Mouse (Mus musculus): ENCODE results near the gene Rars. TPM values are rescaled to one million over a fixed set of nuclear protein-coding genes. Genes with fewer than 3 reads are reported as not detected.
A peak's percentile ranks its signal among the peaks of the same experiment; 100 is the strongest.
"Not testable (repeated sequence)": the region's sequence is repeated elsewhere in the genome, so short reads cannot be mapped to it uniquely, and the experiment has no call there.

The Rars gene
- 47.1 to 62.1 TPM (median 50.5 TPM) in 3 replicates for total RNA-seq (2017)

DNA sequence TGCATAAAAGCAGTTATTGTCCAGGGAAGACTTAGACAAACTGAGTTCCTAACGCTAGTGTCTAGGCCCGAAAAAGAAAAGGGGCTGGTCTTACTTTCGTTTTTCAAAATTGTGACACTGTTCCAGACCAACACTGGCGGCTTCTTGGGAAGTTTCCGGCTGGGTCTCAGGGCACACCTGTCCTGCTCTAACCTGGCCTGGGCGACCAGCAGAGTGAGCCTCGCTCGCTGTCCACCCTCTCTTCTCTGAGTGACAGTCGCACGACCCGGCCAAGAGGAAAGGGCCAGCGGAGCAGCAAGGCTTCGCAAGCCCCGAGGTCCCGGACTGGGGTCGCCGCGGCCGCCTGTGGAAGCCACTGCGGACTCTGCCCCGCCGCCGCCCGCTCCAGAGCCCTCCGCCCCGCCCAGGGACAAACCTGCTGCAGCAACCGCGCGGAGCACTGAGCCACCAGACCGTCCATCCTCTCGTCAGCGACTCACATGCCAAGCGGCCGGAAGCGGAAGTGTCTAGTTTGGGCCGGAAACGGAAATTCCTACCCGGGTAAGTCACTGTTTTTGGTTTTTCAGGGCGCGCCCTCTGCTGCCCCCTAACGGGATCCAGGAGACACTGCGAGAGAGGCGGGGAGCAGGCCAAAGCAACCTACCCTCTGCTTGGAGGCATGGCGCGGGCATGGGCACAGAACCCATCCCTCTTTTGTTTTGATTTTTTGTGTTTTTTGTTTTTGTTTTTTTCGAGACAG is at the start of gene Rars:
Gene Rars (minus strand): TSS at position 485 of the 739 bp plus-strand sequence.
- ATAC-seq (replicated peaks; ENCODE audit: insufficient number of reproducible peaks, low FRiP score, low TSS enrichment, poor library complexity, severe bottlenecking) = peak; percentile 84

DNA sequence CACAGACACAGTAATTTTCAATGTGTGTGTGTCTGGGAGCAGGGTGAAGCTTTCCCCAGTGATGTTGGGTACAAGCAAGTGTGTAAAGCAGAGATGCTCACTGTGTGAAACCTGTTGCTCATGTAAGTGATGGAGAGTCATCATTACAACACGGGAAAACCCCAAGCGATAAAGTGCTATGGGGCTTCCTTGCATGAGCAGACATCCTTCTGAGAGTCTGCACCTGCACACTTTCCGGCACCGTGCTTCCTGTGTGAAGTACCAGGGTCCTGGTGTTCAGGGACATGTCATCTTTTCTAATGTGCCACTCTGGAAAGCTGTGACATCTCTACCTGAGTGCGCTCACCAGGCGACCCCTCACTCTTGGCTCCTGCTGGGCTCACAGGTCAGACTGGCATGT is 48.5 kb upstream of the Rars start:
- no peak for ATAC-seq (replicated peaks; ENCODE audit: insufficient number of reproducible peaks, low FRiP score, low TSS enrichment, poor library complexity, severe bottlenecking)

DNA sequence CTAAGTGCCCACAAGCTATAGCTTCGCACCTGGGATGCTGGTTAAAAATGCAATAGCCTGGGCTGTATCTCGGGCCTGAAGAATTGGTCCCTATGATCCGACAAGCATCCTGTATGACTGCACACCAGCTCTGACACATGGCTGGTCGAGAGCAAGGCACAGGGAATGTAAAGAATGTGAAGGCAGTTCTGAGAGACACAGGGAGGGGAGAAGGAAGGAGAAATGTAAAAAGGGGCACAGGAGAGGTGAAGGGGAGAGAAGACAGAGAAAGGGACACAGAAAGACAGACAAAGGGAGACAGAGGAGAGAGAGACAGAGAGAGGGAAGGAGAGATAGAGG is 44.2 kb upstream of the Rars start:
- no peak for ATAC-seq (replicated peaks; ENCODE audit: insufficient number of reproducible peaks, low FRiP score, low TSS enrichment, poor library complexity, severe bottlenecking)

DNA sequence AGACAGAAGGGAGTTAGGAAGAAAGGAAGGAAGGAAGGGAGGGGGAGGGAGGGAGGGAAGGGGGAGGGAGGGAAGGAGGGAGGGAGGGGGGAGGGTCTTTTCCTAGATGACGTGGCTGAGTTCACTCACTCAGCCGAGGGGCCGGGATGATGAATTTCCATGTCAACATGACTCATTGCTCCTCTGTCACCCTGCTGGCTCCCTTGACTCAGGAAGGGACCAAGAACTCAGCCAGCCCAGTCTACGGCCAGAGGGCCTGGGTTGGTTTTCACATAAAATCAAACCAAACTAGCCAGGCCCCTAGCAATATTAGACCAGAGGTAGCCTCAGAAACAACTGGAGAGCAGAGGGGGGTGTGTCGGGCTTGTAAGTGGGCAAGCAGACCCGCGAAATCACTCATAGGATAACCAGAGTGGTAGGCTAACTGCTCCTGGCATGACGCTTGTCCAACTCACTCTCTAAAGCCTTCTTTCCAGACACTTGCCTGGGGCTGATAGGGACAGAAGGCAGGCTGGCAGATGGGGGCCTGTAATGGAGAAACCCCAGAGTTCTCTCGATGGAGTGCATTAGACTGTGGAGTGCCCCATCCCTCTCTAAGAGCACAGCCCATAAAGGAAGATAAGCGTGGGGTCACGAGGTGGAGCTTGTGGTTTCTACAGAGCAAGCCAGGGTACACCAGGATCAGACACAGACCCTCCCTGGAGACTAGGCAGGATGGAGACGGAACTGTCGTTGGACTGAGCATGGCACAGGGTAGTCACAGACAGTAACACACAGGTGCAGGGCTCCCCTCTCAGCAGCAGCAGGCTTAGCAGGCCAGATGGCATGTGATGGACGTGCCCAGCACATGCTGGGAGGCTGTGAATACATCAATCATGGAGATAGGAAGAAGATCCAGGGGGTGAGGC is 43.6 kb upstream of the Rars start:
- no peak for ATAC-seq (replicated peaks; ENCODE audit: insufficient number of reproducible peaks, low FRiP score, low TSS enrichment, poor library complexity, severe bottlenecking)

DNA sequence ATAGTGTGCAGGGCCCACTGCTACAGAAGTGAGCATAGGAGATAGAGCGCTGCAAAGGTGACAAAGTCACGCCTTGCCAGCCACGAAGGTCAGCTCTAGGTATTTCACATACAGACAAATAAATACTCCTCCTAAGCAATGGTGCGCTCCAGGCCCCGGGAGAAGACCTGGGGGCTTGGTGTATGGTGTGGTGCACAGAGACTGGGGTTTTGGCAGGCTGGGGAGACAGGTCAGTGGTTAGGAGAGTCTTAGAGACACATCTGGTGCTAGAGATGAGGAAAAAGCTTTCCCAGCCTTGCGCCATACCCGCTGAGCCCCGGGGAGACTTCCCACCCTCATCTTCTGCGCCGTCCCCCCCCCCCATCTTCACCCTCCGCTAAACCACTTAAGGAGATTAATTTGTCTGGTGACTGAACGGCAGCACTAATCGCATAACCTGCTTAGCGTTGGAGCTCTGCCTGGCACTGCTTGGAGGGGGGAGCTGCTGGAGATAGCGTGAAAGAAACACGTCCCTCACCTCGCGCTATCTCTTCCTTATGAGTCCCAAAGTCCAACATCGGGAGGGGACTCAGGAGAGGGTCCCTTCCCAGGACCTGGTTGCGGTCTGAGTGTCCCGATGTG is 39.4 kb upstream of the Rars start:
- ATAC-seq (replicated peaks; ENCODE audit: insufficient number of reproducible peaks, low FRiP score, low TSS enrichment, poor library complexity, severe bottlenecking) = no peak

DNA sequence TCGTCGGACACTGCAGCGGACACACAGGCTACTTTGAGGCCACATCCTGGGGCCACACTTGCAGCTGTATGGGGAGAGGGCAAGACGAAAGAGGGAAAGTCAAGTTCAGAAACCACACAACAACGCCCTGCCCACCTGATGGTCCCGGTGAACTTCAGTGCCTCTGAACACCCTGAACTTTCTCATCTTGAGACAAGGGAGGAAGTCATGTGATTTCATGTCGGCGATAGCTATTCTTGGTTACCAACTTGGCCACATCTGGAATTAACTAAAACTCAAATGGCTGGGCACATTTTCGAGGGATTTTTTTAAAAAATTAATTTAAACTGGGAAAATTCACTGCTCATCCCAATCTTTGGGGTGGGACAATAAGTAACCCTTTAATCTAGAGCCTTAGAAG is 36.7 kb upstream of the Rars start:
- ATAC-seq (replicated peaks; ENCODE audit: insufficient number of reproducible peaks, low FRiP score, low TSS enrichment, poor library complexity, severe bottlenecking) = no peak

DNA sequence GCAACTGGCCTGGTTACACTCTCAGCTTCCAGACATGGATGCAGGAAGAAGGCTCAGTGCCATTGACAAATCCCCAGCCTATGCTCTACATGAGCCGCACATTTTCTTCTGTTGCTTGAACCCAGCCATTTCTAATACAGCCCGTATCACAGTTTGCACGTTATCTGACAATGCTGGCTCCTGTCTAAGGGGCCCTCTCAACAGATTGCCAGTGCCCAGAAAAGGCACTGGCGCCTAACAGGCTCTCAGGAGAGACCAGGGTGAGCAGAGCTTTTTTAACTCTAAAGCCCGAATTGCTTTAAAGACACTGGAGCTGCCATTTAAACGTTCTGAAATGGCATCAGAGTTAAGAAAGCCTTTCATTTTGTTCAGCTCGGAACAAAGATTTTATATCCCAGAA is 31.8 kb upstream of the Rars start:
- no peak for ATAC-seq (replicated peaks; ENCODE audit: insufficient number of reproducible peaks, low FRiP score, low TSS enrichment, poor library complexity, severe bottlenecking)

DNA sequence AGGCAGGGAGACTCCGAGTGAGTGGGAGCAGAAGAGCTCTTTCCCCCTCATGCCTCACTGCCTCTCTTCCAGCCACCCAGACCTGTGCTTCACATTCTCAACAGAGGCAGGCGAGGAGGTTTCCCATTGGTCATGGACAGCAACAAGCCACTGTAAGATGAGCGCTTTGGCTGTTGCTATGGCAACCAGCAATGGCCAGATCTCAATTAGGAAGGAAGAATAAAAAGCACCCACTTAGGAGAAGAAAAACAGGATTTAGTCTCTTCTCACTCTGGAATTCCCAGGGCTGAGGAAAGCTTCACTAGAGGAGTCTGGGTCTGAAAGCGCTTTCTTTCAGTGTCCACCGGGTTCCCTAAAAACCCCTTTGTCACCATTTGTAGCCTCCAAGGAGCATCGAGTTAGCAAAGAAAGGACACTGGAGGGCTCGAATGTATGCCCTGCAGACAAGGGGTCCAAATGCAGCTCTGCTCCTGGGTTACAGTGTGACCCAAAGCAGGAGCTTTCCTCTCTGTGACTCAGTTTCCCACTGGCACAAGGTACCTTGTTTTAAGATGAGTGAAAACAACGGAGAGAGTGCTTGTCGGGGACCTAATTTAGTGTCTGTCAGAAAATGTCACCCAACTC is 30.8 kb upstream of the Rars start:
- no peak for ATAC-seq (replicated peaks; ENCODE audit: insufficient number of reproducible peaks, low FRiP score, low TSS enrichment, poor library complexity, severe bottlenecking)

DNA sequence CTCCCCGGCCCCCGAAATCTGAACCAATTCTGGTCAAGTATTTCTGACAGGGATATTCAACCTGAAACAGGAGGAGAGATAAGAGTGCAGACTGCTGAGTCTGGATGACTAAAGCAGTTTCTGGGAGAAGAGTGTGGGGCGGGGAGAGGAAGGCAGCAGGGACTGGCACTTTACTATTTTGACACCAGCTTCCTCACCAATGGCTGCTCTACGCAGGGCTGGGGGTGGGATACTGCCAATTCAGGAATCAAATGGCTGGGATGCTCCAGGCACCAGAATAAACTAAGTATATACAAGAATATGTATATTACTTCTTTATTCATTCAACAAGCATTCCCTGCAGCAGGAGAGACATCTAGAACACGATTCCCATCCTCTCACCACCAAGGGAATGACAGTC is 29.3 kb upstream of the Rars start:
- ATAC-seq (replicated peaks; ENCODE audit: insufficient number of reproducible peaks, low FRiP score, low TSS enrichment, poor library complexity, severe bottlenecking) = no peak

DNA sequence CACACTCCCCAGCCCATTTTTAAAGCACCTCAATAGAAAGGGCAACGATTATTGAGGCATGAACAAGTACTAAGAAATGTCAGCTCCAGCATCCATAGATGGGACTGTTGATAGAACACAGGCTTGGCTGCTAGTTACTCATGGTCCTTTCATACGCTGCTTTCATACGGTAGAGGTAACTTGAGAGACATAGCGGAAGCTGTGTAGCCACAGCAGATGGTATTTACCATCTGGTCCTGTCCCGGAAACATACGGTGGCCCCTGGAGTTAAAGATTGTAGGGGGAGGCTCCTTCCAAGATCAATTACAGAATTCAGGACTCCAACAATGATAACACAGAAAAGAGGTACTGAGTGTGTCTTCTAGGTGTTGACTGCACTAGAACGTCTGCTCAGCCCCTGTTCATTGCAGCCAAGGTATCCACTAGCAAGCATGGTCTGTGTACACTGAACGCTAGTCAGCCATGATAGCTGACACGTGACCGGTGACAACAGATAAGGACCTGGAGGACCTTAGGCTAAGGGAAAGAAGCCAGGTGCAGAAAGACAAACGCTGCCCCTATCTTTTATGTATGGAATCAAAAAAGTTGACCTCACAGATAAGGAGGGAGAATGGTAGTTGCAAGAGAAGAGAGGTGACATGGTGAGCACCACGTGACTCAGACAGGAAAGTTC is 23.2 kb upstream of the Rars start:
- no peak for ATAC-seq (replicated peaks; ENCODE audit: insufficient number of reproducible peaks, low FRiP score, low TSS enrichment, poor library complexity, severe bottlenecking)

DNA sequence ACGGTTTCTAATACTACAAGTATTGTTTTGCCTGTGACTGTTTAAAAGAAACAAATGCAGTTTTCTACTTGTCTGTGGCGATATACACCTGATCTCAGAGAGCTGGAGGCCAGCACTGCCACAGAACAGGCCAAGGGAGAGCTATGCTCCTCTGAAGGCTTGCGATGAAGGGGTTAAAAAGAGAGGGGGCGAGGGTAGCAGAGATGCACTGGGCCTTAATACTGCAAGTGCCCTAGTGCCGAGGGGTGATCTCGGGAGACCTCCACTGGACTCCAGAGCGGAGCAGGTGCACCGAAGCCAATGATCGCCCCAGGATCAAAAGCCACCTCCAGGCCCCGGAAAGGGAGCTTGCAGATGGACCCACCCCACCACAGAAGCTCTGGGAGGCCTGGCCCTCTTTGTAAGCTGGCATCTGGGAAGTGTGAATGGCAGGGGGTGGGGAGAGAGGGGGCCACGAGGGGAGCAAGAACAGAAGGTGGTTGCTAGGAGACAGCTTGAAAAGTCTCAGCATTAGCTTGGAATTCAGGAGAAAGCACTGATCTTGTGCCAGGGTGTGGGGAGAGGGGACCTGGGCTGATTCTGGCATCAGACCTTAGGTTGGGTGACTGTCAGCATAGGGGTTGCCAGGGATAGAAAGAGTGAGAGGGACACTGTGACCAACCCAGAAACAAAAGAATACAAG is 22.2 kb upstream of the Rars start:
- ATAC-seq (replicated peaks; ENCODE audit: insufficient number of reproducible peaks, low FRiP score, low TSS enrichment, poor library complexity, severe bottlenecking) = no peak

DNA sequence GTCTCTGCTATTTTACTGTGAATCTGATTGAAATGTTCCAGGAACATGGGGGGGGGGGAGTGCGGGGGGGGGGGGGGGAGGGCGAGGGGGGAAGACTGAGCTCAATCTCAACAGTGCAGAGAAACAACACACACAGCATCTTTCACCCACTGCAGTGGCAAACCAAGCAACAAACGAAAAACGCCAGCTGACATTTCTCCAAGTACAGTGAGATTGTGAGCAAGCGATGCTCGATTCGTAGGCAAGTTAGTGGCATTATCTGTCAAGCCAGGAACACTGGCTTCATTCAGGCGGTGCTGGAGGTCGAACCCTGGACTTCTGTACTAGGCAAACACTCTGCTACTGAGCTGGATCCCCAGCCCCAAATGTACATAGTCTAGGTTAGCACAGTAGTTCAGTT is 21.3 kb upstream of the Rars start:
- no peak for ATAC-seq (replicated peaks; ENCODE audit: insufficient number of reproducible peaks, low FRiP score, low TSS enrichment, poor library complexity, severe bottlenecking)

DNA sequence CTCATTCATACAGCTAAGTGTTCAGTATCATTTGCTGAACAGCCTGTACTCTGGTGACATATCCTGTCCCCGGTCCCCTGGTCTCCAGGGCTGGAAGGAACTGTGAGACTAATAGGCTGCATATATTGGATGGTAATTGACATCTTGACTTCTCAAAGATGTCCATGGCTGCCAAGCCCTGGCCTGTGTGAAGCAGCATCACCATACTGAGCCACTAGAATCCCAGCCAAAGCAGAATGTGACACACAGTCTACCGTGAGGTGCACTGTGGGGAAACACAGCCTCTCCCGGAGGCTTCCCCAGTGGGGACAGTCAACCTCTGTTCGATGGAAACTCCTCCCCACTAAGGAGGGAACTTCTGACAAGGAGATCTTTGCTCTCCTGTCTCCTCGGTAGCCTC is 20.6 kb upstream of the Rars start:
- ATAC-seq (replicated peaks; ENCODE audit: insufficient number of reproducible peaks, low FRiP score, low TSS enrichment, poor library complexity, severe bottlenecking) = no peak

DNA sequence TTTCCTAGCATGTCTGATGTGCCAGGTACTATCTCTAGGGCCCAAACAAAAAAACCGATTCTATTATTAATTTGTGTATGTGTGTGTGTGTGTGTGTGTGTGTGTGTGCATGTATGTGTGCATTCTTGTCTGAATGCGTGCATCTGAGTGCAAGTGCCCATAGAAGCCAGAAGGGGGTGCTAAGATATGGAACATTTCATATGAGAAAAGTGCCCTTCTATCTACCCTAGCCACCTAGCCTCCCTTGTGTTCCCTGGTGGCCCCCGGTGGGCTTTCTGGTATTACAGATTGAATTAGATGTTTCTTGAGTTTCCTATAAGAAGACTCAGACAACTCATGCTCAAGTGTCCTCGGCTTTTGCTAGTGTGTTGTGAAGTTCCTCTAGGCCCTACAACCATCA is 19.3 kb upstream of the Rars start:
- no peak for ATAC-seq (replicated peaks; ENCODE audit: insufficient number of reproducible peaks, low FRiP score, low TSS enrichment, poor library complexity, severe bottlenecking)

DNA sequence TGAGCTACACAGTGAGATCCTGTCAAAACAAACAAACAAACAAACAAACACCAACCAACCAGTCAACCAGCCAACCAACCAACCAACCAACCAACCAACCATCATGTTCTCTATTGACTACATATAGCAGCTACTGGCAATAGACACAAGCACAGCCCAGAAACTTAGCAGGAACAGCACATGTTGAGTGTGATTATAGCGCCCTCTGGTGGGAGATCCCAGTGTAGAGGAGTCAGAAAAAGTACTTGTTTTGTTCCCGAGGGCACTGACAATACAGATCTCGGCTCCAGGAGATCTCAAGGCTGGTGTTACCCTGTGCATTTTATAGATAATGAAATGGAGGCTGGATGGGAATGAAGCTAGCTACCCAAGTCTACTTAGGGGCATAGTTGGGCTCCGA is 18.4 kb upstream of the Rars start:
- ATAC-seq (replicated peaks; ENCODE audit: insufficient number of reproducible peaks, low FRiP score, low TSS enrichment, poor library complexity, severe bottlenecking) = peak; percentile 64; the same call in 1 of the 2 replicates

DNA sequence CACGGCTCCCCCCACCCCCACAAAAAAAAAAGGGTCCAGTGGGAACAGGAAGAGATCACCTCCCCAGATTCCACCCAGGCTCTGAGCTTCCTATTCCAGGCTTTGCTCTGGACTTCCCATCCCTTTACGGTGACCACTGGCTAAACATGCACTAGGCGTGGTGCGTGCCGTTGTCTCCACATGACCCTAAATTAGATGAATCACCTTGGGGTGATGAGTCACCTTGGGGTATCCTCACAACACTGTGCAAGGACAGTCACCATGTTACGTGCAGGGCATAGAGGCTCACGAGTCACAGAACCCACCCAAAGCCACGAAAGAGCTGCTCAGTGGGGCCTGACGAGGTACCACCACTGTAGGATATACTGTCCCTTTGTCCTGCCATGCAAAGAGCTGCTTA is 10.0 kb upstream of the Rars start:
- no peak for ATAC-seq (replicated peaks; ENCODE audit: insufficient number of reproducible peaks, low FRiP score, low TSS enrichment, poor library complexity, severe bottlenecking)

DNA sequence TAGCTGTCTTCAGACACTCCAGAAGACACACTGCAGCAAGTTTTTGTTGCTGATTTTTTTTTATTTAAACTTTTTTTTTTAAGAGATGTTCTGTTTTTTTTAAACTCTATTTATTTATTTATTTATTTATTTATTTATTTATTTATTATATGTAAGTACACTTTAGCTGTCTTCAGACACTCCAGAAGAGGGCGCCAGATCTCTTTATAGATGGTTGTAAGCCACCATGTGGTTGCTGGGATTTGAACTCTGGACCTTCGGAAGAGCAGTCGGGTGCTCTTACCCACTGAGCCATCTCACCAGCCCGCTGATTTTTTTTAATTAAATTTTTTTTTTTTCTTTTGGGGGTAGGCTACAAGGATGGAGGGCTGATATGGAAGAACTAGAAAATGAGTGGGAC is 8.3 kb upstream of the Rars start:
- not testable (repeated sequence) for ATAC-seq (replicated peaks; ENCODE audit: insufficient number of reproducible peaks, low FRiP score, low TSS enrichment, poor library complexity, severe bottlenecking)

DNA sequence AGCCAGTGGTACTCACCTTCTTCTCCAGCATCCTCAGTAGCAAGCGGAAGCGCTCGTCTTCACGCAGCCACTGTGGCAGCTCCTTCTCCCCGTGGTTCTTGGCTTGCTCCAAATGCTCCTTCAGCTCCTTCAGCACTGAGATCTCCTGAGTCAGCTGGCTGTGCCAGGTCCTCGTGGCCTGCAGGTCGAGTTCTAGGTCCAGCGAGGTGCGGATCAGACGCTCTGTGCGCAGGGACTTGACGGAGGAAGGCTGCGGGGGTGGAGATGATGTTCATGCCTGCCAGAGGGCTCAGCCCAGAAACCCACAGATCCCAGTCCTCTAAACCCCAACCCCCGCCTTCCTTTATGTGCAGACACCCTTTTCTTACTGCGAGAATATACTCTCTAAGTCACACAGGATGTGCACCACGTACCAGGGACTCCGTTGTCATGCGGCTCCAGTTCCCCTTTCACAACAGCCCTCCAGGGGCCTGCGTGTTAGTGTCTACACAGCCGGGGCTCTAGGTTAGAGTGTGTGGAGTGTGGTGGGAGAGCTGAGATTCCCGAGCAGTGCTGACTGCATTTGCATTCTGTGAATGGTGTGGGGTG is 7.5 kb upstream of the Rars start:
- no peak for ATAC-seq (replicated peaks; ENCODE audit: insufficient number of reproducible peaks, low FRiP score, low TSS enrichment, poor library complexity, severe bottlenecking)

All from monocyte, adult 5-6 weeks (primary cell).